Mouse (Mus musculus): ENCODE measurements around the gene Uxt. TPM values are rescaled to one million over a fixed set of nuclear protein-coding genes. Genes with fewer than 3 reads are reported as not detected.

Gene Uxt
- 10 to 100 TPM; 27.5 to 34.1 TPM for total RNA-seq (2021)
- long read RNA-seq, experiment 1, transcript Uxt-202 (7 exons, 875 nt), result major isoform, 11 of 16 reads
- long read RNA-seq, experiment 1, partial matches to known transcripts, result 0 of 16 reads
- long read RNA-seq, experiment 1, other reads (novel, unspliced or antisense), result 5 of 16 reads
- long read RNA-seq, experiment 2, transcript Uxt-202 (7 exons, 875 nt), result major isoform, 7 of 8 reads
- long read RNA-seq, experiment 2, partial matches to known transcripts, result 0 of 8 reads
- long read RNA-seq, experiment 2, other reads (novel, unspliced or antisense), result 1 of 8 reads

DNA sequence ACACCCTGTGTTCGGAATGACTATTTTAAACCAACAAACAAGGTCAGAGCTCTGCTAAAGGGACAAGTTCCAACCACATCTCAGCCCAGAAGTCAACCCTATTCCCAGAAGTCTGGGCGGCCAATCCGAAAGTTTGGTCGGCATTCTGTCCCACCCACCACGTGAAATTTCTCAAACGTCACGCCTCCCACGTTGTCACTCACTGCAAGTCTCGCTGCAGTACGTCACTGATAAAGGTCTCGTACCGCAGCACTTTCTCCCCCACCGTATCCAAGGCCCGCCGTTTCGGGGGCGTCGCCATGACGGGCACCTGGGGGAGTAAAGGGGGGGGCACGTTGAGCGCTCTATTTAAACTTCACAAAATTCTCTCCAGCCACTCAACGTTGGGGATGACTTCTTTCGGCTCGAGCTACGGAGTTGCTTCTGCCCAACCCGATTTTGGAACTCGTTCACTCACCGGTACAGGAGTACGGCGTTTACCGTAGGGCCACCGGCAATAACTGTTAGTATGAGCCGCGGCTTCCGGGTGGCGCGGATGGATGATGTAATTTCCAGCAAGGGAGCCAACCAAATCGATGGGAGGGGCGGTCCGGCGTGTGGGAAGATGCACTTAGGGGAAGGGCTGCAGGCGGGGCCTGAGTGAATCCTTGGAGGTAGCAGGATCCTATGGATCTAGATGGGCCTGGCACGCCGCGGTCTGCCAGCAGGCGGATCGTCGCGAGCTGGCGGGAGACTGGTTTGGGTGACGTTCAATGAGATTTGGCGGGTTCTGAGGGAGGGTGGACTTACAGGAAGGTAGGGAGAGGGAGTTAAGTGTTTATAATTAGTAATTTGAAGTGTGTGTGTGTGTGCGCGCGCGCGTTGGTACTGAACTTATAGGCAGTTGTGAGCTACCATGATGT, at the start of gene Uxt:
Gene Uxt (minus strand): TSS at position 541 of the 902 bp plus-strand sequence.
- DNase-seq, result peak; percentile 83 to 88
- intact Hi-C loops (cut with DNase I), result loop anchor here (5.0 kb wide), 1 partner anchor 101 kb away; the partner anchor contains the start of gene Zfp182

DNA sequence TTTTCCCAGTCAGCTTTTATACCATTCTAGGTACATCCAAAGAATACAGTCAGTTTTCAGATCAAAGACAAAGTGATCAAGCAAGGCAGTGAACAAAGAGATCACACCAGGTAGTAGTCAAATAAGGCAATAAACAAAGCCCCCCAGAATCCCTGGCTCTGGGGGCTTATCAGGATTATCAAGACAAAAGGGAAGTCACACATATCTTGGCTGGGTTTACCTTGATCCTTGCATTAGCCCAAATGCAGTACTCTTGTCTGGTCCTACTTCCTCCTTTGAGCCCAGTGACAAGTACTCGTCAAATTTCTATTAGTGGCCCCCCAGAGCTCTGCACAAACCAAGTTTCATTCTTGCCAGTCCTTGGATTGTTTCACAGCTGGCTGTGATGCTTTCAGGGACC, 19.1 kb upstream of the Uxt start:
- intact Hi-C loops (cut with DNase I), result no loop called here
- no peak for DNase-seq

DNA sequence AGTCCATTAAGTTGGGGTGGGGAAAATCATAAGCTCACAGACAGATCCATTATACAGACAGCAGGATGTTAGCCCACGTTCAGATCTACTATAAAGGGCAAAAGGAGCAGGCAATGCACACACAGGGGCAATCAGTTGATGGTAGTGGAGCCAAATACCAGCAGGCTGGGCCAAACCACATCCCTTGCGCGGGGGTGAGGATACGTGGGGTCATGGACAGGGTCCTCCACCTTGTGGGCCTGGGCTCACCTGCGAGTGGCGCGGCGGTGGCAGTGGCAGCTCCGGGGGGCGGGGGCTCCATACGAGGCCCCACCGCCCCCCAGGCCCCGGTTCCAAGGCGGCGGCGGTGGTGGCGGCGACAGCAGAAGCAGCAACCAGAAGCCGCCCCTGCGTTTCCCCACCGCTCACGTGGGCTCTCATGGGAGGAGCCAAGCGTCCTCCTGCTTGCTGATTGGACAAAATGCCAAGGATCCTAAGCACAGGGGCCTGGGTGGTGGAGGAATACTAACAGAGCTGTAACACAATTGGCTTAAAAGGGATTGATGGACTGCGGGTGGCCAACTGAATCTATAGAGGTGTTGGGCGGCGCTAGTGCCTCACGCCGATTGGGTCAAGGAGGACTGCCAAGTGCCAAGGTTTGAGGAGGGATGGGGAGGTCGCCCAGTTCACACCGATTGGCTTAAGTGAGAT, 11.5 kb downstream of the Uxt start, which contains the start of gene Elk1:
Gene Elk1 (minus strand): TSS at position 418 of the 690 bp plus-strand sequence.
- intact Hi-C loops (cut with DNase I), result loop anchor here (5.0 kb wide), 1 partner anchor 288 kb away; no protein-coding TSS in a partner anchor
- DNase-seq, result peak; percentile 76 to 81

DNA sequence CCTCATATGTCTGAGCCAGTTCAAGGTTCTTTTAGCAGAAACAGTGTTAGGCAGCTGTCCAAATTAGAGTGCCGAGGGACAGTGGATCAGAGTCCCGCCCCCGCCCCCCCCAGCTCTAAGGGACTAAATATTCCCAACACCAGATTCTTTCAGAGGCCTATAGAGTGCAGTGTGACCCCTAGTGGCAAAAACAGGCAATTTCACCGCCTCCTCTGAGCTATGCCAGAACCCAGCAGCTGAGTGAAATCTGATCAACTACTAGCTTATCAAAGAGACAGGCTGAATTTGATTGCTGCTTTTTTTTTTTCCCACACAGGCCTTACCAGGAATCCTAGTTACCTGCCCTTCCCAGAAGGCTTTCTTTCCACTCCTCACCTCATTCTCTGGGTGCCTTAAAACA, 15.8 kb downstream of the Uxt start:
- intact Hi-C loops (cut with DNase I), result loop anchor here (2.0 to 5.0 kb wide), 2 partner anchors 99 to 117 kb away; no protein-coding TSS in a partner anchor
- peak; percentile 38 to 62 for DNase-seq

- intact Hi-C loops (cut with DNase I), result no loop called here
- DNase-seq, result peak in 1 of 2 experiments; percentile 16
Measured at GRCm38 (mm10) chrX:20931963-20932362, 29.9 kb downstream of the Uxt start.

DNA sequence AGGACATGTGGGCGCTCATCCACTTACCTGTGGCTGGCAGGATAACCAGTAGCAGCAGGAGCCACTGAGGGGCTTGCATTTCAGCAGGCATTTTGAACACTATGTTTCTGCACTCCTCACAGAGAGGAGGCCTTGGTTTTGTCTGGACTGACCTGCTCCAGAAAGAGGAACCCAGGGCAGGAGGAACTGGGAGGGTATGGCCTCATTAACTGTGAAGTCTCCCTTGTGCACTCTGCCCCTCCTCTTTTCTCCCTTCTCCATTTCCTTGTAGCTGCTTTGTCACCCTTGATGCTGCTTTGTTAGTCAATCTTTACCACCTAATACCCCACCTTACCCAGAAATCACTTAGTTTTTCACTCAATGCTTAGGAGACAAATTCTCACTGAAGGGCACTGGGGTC, 30.5 kb downstream of the Uxt start, which contains the start of gene Cfp:
Gene Cfp (minus strand): TSS at position 192 of the 400 bp plus-strand sequence.
- no peak for DNase-seq
- intact Hi-C loops (cut with DNase I), result no loop called here

DNA sequence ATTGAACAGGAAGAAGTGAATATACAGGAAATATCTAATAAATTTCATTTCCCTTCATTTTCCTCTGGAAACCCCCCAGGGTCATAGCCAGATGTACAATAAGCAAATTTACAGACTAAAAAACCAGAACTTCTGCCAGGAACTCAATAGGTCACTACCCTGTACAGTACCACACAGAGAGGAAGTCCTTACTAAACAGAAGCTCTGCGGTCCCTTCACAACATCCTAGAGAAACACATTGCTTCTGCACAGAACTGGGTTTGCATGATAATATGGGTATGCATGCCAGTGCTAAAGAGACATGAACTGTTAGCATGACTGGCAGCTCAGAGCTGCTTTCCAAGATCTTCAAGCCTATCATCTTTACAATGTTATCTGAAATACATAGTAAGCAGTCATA, 32.0 kb downstream of the Uxt start:
- intact Hi-C loops (cut with DNase I), result no loop called here
- no peak for DNase-seq

DNA sequence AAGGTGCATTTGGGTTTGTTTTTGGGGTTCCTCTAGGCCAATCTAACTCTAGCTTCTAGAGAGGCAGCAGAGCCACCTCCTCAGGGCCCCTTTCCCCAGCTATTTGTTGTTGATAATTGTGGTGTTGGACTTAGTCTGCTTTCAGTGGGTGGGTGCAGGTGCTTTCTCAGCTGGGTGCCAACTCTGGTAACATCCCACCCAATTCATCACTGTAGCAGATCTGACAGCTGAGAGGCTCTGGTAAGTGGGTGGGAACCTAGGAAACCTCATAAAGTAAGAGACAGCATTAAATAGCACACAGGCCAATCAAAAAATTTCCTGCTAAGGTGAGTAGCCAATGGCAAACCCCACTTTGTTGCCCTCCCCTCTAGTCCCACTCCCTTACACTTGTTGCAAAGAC, 36.8 kb downstream of the Uxt start:
- no peak for DNase-seq
- intact Hi-C loops (cut with DNase I), result no loop called here

- intact Hi-C loops (cut with DNase I), result no loop called here
- no peak for DNase-seq
Measured at GRCm38 (mm10) chrX:20923506-20923905, 38.3 kb downstream of the Uxt start.

- DNase-seq, result no peak
- intact Hi-C loops (cut with DNase I), result no loop called here
Measured at GRCm38 (mm10) chrX:20921366-20921765, 40.5 kb downstream of the Uxt start.

GRCm38 (mm10) chrX:20920844-20921364, 40.9 kb downstream of the Uxt start, which contains the start of gene Syn1:
Gene Syn1, minus strand, starts transcription at chrX:20921004.
- intact Hi-C loops (cut with DNase I), result no loop called here

GRCm38 (mm10) chrX:20920249-20920843, 41.5 kb downstream of the Uxt start:
- DNase-seq, result no peak
- intact Hi-C loops (cut with DNase I), result no loop called here

More at GRCm38 (mm10) chrX:20920844-20921364, 40.9 kb downstream of the Uxt start, which contains the start of gene Syn1:
- peak; percentile 73 for DNase-seq

DNA sequence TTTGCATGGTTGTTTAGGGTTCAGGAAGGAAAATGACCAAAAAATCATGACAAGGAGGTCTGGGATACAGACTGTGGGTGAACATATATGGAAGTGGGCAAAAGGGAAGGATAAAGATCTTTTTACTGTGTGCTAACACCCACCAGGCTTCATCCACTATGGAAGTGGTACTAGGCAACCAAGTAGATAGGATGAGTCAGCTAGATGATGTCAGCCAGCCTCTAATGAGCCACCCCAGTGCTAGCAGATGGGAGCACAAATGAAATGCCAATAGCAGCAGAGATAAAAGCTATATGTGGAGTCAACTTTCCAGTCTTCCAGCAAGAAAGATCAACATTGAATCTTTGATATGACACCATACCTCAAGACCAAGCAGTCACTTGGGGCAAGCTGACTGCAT, 46.7 kb downstream of the Uxt start:
- intact Hi-C loops (cut with DNase I), result no loop called here
- no peak for DNase-seq

DNA sequence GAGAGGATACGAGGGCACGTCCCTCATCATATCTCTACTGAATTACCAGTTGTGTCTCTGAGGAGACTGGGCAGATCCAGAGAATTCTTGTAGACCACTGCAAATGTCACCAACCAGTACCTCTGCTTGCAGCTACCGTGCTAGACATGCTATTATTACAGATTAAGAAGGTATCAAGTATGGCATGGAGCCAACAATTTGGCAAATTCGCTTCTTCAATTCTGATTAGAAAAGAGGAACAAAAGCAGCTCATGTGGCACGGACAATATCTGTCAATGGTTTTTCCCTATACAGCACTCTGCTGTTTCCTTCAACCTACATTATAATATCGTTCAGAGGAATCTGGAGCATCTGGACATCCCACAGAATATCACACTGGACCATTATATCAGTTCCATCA, 48.1 kb downstream of the Uxt start:
- intact Hi-C loops (cut with DNase I), result no loop called here
- no peak for DNase-seq

DNA sequence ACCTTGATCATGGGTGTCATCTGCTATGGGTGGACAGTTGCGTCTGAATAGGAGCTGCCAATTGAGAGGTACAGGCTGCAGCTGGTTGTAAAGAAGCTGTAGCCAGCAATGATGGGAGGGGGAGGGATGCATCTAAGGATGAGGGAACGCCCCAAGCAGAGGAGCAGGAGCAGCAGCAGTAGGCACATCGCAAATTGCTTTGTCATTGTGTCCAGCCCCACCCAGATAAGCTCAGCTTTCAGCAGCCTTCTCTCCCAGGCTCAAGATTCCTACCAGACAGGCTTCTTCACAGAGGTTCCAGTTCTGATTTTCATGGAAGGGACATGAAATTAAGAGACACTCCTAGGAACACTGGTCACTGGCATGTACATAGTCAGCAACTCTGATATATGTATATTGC, 51.7 kb downstream of the Uxt start:
- intact Hi-C loops (cut with DNase I), result no loop called here
- no peak for DNase-seq

Other genes with a start within 250 kb of the Uxt start
- gene Araf, start 164.2 kb downstream of the Uxt start, total RNA-seq (2021), result 10 to 100 TPM; 84.5 to 88.6 TPM
- gene Timp1, start 91.9 kb downstream of the Uxt start, total RNA-seq (2021), result 1 to 10 TPM; 9.1 to 9.7 TPM
- under 1 TPM; 0.32 to 0.45 TPM for gene Syn1, start 41.0 kb downstream of the Uxt start, total RNA-seq (2021)
- 10 to 100 TPM; 12.4 to 13.0 TPM for gene Cfp, start 30.5 kb downstream of the Uxt start, total RNA-seq (2021)
- gene Elk1, start 11.4 kb downstream of the Uxt start, total RNA-seq (2021), result 10 to 100 TPM in 1 of 2 experiments, 1 to 10 TPM in 1; 9.1 to 10.1 TPM
- gene Zfp182, start 100.3 kb upstream of the Uxt start, total RNA-seq (2021), result 1 to 10 TPM; 4.4 to 4.5 TPM
- not detected for gene Spaca5, start 106.4 kb upstream of the Uxt start, total RNA-seq (2021)
- gene Zfp300, start 127.5 kb upstream of the Uxt start, total RNA-seq (2021), result under 1 TPM; 0.32 to 0.65 TPM
- not detected for gene Ssxa1, start 153.8 kb upstream of the Uxt start, total RNA-seq (2021)
- gene Gm21876, start 213.6 kb upstream of the Uxt start, total RNA-seq (2021), result not detected

All from heart, postnatal 14 days (tissue).